Mouse (Mus musculus) forebrain, embryonic 11.5 days (tissue): Measurements from ENCODE around the gene Klk1b26. TPM values are rescaled to one million over a fixed set of nuclear protein-coding genes. Genes with fewer than 3 reads are reported as not detected.
"Not testable (repeated sequence)": the region's sequence is repeated elsewhere in the genome, so short reads cannot be mapped to it uniquely, and the experiment has no call there.

Experiments used
- ATAC-seq: fragments of 200-750 bp; cut with Nextera tagmentation; replicated peaks from 2 replicates; pipeline ENCODE4 v1.8.0; 2017; ENCODE audit warnings: moderate TSS enrichment; ENCODE audit not compliant: low FRiP score
- DNase-seq: peaks from one replicate; pipeline ENCODE4 v3.0.0-alpha.2; 2017; ENCODE audit warnings: low spot score
- H3K27ac ChIP-seq: fragments of 300-500 bp; sonication (generic); 2 replicates; pipeline ENCODE4 v1.5.1; 2014; ENCODE audit warnings: low read depth, low read length
- H3K27me3 ChIP-seq: fragments of 300-500 bp; sonication (generic); 2 replicates; pipeline ENCODE4 v1.6.1; 2014; ENCODE audit warnings: mild to moderate bottlenecking, low read length, mixed read lengths; ENCODE audit not compliant: control insufficient read depth, insufficient read depth
- H3K36me3 ChIP-seq: fragments of 300-500 bp; sonication (generic); 2 replicates; pipeline ENCODE4 v1.6.1; 2014; ENCODE audit warnings: mild to moderate bottlenecking, low read length, moderate library complexity, mixed read lengths; ENCODE audit not compliant: control insufficient read depth, insufficient read depth
- H3K4me1 ChIP-seq: fragments of 300-500 bp; sonication (generic); replicated peaks from 2 replicates; pipeline ENCODE4 v1.6.1; 2014; ENCODE audit warnings: low read length, mixed read lengths; ENCODE audit not compliant: control insufficient read depth, insufficient read depth
- H3K4me2 ChIP-seq: fragments of 300-500 bp; sonication (generic); 2 replicates; pipeline ENCODE4 v1.6.1; 2014; ENCODE audit warnings: low read depth, mild to moderate bottlenecking, low read length, moderate library complexity, mixed read lengths; ENCODE audit not compliant: severe bottlenecking
- H3K4me3 ChIP-seq: fragments of 300-500 bp; sonication (generic); 2 replicates; pipeline ENCODE4 v1.5.1; 2014; ENCODE audit warnings: low read depth, low read length
- H3K9ac ChIP-seq: fragments of 300-500 bp; sonication (generic); 2 replicates; pipeline ENCODE4 v1.6.1; 2014; ENCODE audit warnings: low read length
- H3K9me3 ChIP-seq: fragments of 300-500 bp; sonication (generic); 2 replicates; pipeline ENCODE4 v1.6.1; 2016; ENCODE audit warnings: low read length, mixed read lengths; ENCODE audit not compliant: control insufficient read depth
- WGBS: fragments of 180-500 bp; shearing (Covaris S2); extraction: QIAGEN DNeasy Blood & Tissue Kit; methylation state at CpG from one replicate; pipeline ENCODE4 v1.1.7; 2014; 5-methylcytosine and 5-hydroxymethylcytosine counted together
- polyA plus RNA-seq: library from polyadenylated mRNA; unstranded; fragments of >200 nt; fragmentation: Nextera tagmentation; extraction: Ambion mirVana; gene quantifications from 2 replicates; pipeline ENCODE4 v1.2.1, GENCODE M21; 2014

Gene Klk1b26
- not detected in 2 replicates for polyA plus RNA-seq

- not testable (repeated sequence) for H3K4me2 ChIP-seq, H3K27ac ChIP-seq, H3K9me3 ChIP-seq, H3K36me3 ChIP-seq, H3K27me3 ChIP-seq, ATAC-seq, H3K4me3 ChIP-seq, H3K9ac ChIP-seq, DNase-seq, H3K4me1 ChIP-seq
Measured at GRCm38 (mm10) chr7:44011868-44012267, at the start of gene Klk1b26. TSS of gene Klk1b26 (plus strand) at chr7:44012168.

GRCm38 (mm10) chr7:43966451-43966850, 45.5 kb upstream of the Klk1b26 start, which contains the start of gene Klk1b1:
TSS of gene Klk1b1 (plus strand) at chr7:43966751.
- H3K27me3 ChIP-seq = no peaks in the 10 kb centered on the region
- no peak within 1 kb of the TSS for H3K4me2 ChIP-seq
- no peak within 1 kb of the TSS for H3K9ac ChIP-seq
- no peaks in the 10 kb centered on the region for H3K4me1 ChIP-seq
- H3K9me3 ChIP-seq = no peaks in the 10 kb centered on the region
- DNase-seq = no peak
- H3K27ac ChIP-seq = no peak within 1 kb of the TSS
- H3K4me3 ChIP-seq = no peak within 1 kb of the TSS
- ATAC-seq = no peak
- WGBS = 81% methylated on average over 3 of the region's 3 CpGs
- H3K36me3 ChIP-seq = no peaks in the 10 kb centered on the region

- Histone ChIP-seq H3K4me1 (no peaks in the 10 kb centered on the region), H3K36me3 (no peaks in the 10 kb centered on the region), H3K9ac (no peak overlapping the region), H3K9me3 (no peaks in the 10 kb centered on the region), H3K4me3 (no peak overlapping the region), H3K27ac (no peak overlapping the region), H3K4me2 (no peak overlapping the region), H3K27me3 (no peaks in the 10 kb centered on the region)
- no peak for ATAC-seq
- no peak for DNase-seq
- WGBS = 81% methylated on average over 3 of the region's 3 CpGs
Measured at GRCm38 (mm10) chr7:43967058-43967457, 44.9 kb upstream of the Klk1b26 start.

- Histone ChIP-seq H3K9me3 (no peaks in the 10 kb centered on the region), H3K36me3 (no peaks in the 10 kb centered on the region), H3K4me3 (no peak overlapping the region), H3K9ac (no peak overlapping the region), H3K4me2 (no peak overlapping the region), H3K27me3 (no peaks in the 10 kb centered on the region), H3K4me1 (no peaks in the 10 kb centered on the region), H3K27ac (no peak overlapping the region)
- ATAC-seq (no peak), DNase-seq (no peak)
- 98% methylated on average over 2 of the region's 2 CpGs for WGBS
Measured at GRCm38 (mm10) chr7:43967612-43968011, 44.4 kb upstream of the Klk1b26 start.

GRCm38 (mm10) chr7:43975761-43976160, 36.2 kb upstream of the Klk1b26 start, which contains the start of gene Klk1b9:
TSS of gene Klk1b9 (plus strand) at chr7:43976061.
- H3K36me3 ChIP-seq, H3K4me3 ChIP-seq, H3K4me1 ChIP-seq, H3K27ac ChIP-seq, H3K27me3 ChIP-seq, H3K4me2 ChIP-seq, ATAC-seq, DNase-seq, H3K9me3 ChIP-seq, H3K9ac ChIP-seq: not testable (repeated sequence)
- WGBS = 85% methylated on average over 1 of the region's 1 CpGs

GRCm38 (mm10) chr7:43985657-43986056, 26.3 kb upstream of the Klk1b26 start:
- Histone ChIP-seq H3K4me2 (no peak overlapping the region), H3K36me3 (no peaks in the 10 kb centered on the region), H3K27ac (no peak overlapping the region), H3K4me1 (no peaks in the 10 kb centered on the region), H3K9ac (no peak overlapping the region), H3K27me3 (no peaks in the 10 kb centered on the region), H3K9me3 (no peaks in the 10 kb centered on the region), H3K4me3 (no peak overlapping the region)
- DNase-seq (no peak), ATAC-seq (no peak)

- not testable (repeated sequence) for H3K4me2 ChIP-seq, ATAC-seq, H3K36me3 ChIP-seq, DNase-seq, H3K9ac ChIP-seq, H3K27ac ChIP-seq, H3K27me3 ChIP-seq, H3K9me3 ChIP-seq, H3K4me1 ChIP-seq, H3K4me3 ChIP-seq
- 91% methylated on average over 1 of the region's 1 CpGs for WGBS
Measured at GRCm38 (mm10) chr7:43994821-43995220, 17.1 kb upstream of the Klk1b26 start.

GRCm38 (mm10) chr7:43995577-43995976, 16.4 kb upstream of the Klk1b26 start, which contains the start of gene Klk1b11:
TSS of gene Klk1b11 (plus strand) at chr7:43995877.
- WGBS = 85% methylated on average over 4 of the region's 4 CpGs
- H3K4me2 ChIP-seq, ATAC-seq, H3K27ac ChIP-seq, H3K4me3 ChIP-seq, DNase-seq, H3K9me3 ChIP-seq, H3K9ac ChIP-seq, H3K27me3 ChIP-seq, H3K4me1 ChIP-seq, H3K36me3 ChIP-seq: not testable (repeated sequence)

GRCm38 (mm10) chr7:44004847-44005246, 7.1 kb upstream of the Klk1b26 start:
- Histone ChIP-seq H3K27me3 (no peaks in the 10 kb centered on the region), H3K27ac (no peak overlapping the region), H3K36me3 (no peaks in the 10 kb centered on the region), H3K9ac (no peak overlapping the region), H3K4me1 (no peaks in the 10 kb centered on the region), H3K4me3 (no peak overlapping the region), H3K4me2 (no peak overlapping the region), H3K9me3 (no peaks in the 10 kb centered on the region)
- DNase-seq (no peak), ATAC-seq (no peak)
